Mouse (Mus musculus): ENCODE measurements at regions not wholly inside any gene's neighbourhood (a gene's known extent, or its start where the extent isn't known, plus 50 kb on each side); places are given as distances from the start of the nearest gene placed in this dataset.

GRCm38 (mm10) chr7:128834894-128835293 is 90.2 kb downstream of the Sec23ip start:
- no peak for DNase-seq (ENCODE audit: low spot score)

GRCm38 (mm10) chr7:128836435-128836834 is 91.7 kb downstream of the Sec23ip start:
- DNase-seq (ENCODE audit: low spot score): no peak

GRCm38 (mm10) chr7:128842561-128842960 is 97.8 kb downstream of the Sec23ip start:
- DNase-seq (ENCODE audit: low spot score): no peak

- DNase-seq (ENCODE audit: low spot score): no peak
These were observed 98.8 kb downstream of the Sec23ip start for GRCm38 (mm10) chr7:128843576-128843975.

DNA sequence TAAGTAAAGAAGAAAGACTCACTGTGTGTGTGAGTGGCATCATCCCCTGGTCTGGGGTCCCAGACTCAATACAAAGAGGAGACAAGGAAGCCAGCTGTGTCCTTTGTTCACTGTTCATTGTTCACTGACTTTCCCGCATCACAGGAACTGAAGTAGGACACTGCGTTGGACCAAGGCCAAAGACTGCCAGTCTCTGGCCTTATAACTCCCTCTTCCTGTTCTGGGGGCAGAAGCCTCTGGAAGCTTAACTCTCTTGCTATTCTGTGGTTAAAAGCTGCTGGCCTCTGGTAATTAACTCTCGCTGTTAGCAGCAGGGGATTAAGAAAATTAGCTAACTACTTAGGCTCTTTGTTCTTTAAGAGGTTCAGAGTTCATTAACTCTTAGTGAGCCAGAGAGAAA is 104.5 kb downstream of the Sec23ip start:
- no peak for DNase-seq (ENCODE audit: low spot score)

- no peak for DNase-seq (ENCODE audit: low spot score)
These were observed 109.5 kb downstream of the Sec23ip start for GRCm38 (mm10) chr7:128854193-128854592.

DNA sequence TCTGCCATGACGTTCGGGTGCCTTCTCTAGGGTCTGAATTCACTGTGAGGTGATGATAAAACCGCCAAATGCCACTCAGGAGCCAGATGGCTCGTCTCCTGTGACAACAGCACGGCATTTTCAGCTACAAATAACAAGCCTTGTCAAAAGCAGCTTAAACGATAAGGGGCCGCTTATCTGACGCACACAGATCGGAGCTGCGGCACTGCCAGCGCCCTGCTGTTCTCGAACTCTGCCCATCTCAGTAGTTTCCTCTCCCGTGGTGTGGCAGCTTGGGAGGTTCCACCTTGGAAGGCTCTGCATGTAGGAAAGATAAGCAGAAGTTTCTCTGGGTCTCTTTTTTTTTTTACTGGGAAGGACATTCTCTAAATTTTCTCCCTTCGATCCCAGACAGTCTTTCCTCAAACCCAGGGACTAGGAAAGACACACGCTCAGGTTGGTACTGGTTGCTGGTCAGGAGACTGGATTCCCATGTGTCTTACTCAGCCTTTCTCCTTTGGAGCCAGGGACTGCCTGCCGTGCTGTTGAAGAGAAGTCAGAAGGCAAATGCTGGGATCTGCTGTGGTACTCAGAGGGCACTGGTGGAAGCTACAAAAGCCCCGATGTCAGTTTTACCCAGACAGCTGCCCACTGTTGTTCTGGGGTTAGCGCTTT is 110.1 kb downstream of the Sec23ip start:
- no peak for DNase-seq (ENCODE audit: low spot score)

- DNase-seq (ENCODE audit: low spot score): peak; percentile 45
These were observed 115.4 kb downstream of the Sec23ip start for GRCm38 (mm10) chr7:128860141-128860540.

GRCm38 (mm10) chr7:128860709-128861108 is 116.0 kb downstream of the Sec23ip start:
- DNase-seq (ENCODE audit: low spot score): peak; percentile 4

GRCm38 (mm10) chr7:128861376-128861775 is 116.6 kb downstream of the Sec23ip start:
- no peak for DNase-seq (ENCODE audit: low spot score)

GRCm38 (mm10) chr7:128868799-128869198 is 124.1 kb downstream of the Sec23ip start:
- no peak for DNase-seq (ENCODE audit: low spot score)

GRCm38 (mm10) chr7:128884015-128884414 is 139.3 kb downstream of the Sec23ip start:
- no peak for DNase-seq (ENCODE audit: low spot score)

DNA sequence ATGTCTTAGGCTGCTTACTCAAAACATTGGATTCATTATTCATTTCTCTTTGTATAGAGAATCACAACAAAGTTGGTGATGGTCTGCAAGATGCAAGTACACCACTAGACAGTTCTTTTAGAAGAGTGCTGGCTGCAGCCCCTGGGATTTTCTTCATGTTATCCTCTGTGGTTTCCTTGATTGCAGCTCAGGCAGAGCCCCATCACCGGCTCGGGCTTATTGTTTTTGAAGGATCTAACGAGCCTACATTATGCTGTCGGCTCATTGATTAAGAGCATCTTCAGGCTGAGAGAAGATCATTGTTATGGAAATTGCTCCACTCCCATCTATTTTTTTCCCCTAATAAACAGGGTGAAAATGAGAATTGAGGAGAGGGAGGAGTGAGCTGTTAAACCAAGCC is 140.8 kb downstream of the Sec23ip start:
- DNase-seq (ENCODE audit: low spot score): no peak

DNA sequence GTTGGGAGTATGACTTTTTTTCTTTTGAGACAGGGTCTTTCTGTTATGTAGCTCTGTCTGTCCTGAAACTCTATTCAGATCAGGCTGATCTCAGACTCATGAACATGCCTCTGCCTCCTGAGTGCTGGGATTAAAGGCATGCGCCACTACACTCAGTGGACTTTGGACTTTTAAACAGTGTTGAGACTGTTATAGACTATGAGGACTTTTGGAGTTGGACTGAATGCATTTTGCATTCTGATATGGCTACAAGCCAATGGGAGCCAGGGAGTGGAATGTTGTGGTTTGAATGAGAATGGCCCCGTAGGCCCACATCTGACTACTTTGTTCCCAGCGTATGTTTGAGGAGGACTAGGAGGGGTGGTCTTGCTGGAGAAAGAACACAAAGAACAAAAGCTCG is 165.4 kb downstream of the Sec23ip start:
- no peak for DNase-seq (ENCODE audit: low spot score)

DNA sequence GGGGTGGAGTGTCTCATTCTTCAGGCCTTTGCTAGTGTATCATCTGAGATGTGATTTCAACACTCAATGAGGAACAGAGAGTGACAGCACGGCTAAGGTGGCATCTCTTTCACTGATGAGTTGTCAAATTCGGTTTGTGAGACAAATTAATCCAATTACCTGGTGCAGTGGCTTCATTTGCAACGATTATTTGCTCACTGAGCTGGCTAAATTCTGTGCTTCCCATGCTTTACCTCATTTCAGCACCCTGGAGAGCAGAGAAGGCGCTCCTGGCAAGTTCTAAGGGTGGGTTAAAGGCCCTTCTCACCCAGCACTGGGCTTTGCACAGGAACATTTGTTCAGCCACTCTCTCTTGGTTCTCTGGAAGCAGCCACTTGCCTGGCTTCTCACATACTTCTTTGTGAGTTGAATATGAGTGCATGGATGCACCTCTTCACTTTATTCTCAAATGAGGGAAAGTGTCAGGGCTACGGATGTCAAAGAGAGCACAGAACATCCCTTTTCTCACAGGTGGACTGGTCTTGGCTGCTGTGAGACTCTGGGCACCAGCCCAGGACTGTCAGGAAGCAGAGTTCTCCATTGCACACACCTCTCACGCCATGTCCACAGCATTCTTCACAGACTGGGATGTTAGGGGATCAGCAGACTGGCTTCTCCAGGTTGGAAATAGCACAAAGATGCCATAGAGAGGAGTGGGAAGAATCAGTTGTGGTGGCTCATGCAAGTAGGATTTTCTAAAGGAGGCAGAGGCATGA is 193.4 kb downstream of the Sec23ip start:
- DNase-seq (ENCODE audit: low spot score): peak; percentile 4

DNA sequence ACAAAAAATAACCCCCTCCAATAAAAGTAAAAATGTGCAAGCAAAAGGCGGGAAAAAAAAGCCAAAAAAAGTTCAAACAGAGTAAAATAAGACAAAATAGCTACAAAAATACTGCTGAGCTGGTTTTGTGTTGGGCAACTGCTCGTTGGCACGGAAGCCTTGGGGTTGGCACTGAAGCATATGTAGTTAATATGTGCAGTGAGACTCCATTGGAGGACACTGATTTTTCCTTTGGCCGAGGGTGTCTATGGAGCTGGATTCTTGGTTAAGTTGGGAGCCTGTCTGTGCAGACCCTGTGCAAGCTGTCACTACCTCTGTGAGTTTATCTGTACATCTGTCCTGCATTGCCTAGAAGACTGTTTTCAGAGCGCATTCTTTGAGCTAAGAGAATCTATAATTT is 215.8 kb downstream of the Sec23ip start:
- no peak for DNase-seq (ENCODE audit: low spot score)

- no peak for DNase-seq (ENCODE audit: low spot score)
These were observed 235.2 kb downstream of the Sec23ip start for GRCm38 (mm10) chr7:128979904-128980303.

DNA sequence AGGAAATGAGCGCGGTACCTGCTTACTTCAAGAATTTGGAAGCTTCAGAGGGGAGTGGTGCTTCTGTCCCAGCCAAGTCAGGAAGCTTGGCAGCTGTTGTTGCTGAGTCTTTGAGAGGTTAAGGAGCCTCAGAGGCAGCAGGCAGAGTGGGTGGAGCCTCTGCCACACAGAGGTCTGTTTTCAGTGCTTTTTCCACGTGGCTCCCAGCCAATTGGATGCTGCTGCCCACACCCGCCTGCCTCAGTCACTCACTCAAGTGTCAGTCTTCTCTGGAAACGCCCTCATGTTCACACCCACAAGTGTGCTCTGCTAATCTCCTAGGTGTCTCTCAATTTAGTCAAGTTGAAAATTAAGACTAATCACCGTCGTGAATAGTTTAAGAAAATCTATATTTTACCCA is 236.1 kb downstream of the Sec23ip start:
- no peak for DNase-seq (ENCODE audit: low spot score)

- DNase-seq (ENCODE audit: low spot score): no peak
These were observed 254.0 kb downstream of the Sec23ip start for GRCm38 (mm10) chr7:128998759-128999158.

DNA sequence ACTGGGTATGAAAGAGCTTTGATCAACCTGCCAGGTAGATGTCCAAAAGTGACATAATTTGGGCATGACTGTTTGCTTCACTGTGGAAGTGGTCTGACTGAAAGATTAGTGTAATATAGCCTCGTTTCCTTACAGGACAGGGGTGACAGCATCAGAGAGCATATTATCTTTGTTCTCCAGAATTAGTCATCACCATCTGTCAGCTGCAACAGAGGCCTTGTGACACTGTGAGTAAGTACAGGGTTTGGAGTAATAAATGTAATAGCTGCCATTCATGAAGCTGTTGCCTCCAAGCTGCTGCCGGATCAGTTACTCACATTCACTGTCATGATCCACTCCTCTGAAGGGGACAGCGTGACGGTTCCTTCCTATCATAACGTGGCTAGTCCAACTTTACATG is 254.4 kb upstream of the Plpp4 start:
- DNase-seq (ENCODE audit: low spot score): no peak

GRCm38 (mm10) chr7:129003150-129003549 is 253.7 kb upstream of the Plpp4 start:
- DNase-seq (ENCODE audit: low spot score): no peak

DNA sequence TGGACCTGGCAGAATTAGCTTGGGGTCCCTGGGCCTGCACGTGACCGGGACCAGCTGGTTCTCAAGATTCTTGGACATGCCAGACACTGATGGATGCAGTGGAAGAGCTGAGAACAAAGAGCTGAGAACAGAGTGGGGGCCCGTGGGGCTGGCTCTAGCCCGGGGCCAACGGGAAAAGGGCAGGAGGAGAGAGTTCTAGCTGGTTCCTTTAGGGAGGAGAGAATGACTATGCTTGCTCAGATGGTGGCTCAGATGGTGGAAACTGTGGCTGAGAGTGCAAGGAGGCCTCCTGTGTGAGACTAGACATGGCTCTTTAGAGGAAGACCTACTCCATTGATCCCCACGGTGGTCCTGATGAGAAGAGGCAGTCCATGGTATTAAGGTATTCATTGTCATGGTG is 240.5 kb upstream of the Plpp4 start:
- no peak for DNase-seq (ENCODE audit: low spot score)

DNA sequence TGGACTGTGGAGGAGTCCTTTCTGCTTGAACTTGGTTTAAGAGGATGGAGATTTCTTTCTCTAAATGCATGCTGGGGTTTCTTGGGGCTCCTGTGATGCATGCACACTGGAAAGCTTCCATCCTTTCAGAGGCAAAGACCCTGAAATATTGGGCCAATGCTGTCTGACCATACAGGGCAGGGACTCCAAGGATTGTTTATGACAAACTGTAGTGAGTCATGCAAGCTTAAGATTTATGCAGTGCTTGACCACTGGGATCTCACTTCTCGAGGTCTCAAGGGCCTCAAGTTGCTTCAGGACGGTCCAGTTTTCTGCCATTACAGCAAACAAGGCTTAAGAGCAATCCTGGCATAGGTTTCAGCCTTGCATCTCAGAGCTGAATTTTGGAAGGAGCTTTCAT is 229.7 kb upstream of the Plpp4 start:
- DNase-seq (ENCODE audit: low spot score): no peak

DNA sequence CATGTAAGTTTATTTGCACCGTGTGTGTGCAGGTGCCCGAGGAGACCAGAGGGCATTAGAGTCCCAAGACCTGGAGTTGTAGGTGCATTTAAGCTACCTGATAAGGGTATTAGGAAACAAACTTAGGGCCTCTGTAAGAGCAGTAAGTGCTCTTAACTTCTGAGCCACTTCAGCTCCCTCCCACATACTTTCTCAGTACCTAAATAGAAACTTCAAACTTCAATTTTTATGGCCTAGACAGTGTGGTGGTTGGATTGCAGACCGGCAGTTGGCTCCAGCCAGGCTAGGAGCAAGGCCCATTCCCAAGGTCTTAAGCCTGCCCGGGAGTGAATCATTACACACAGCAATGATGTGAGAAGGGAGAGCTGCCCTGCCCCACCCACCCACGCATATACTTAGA is 208.8 kb upstream of the Plpp4 start:
- DNase-seq (ENCODE audit: low spot score): no peak
